Mouse (Mus musculus) WW6 (cell line): Measurements from ENCODE around the gene Ncmap.
A peak's percentile ranks its signal among the peaks of the same experiment; 100 is the strongest.

ENCODE experiments used
- DNase-seq: peaks from one replicate; pipeline ENCODE4 v3.0.0-alpha.2; 2013; ENCODE audit warnings: low read depth, low spot score

Ncmap gene

GRCm38 (mm10) chr4:135353066-135353793 lies 44.8 kb downstream of the Ncmap start, which contains the start of gene Srrm1:
Gene Srrm1 (minus strand): TSS chr4:135353321.
- DNase-seq: peak; percentile 95

- no peak for DNase-seq
Measured at GRCm38 (mm10) chr4:135352326-135353065, 45.5 kb downstream of the Ncmap start.

- no peak for DNase-seq
Measured at GRCm38 (mm10) chr4:135337376-135337942, 60.6 kb downstream of the Ncmap start.

- no peak for DNase-seq
Measured at GRCm38 (mm10) chr4:135336023-135336357, 62.0 kb downstream of the Ncmap start.

- no peak for DNase-seq
Measured at GRCm38 (mm10) chr4:135335327-135336022, 62.6 kb downstream of the Ncmap start.

GRCm38 (mm10) chr4:135326469-135326868 lies 71.6 kb downstream of the Ncmap start:
- DNase-seq: no peak

GRCm38 (mm10) chr4:135326046-135326445 lies 72.0 kb downstream of the Ncmap start:
- DNase-seq: no peak

GRCm38 (mm10) chr4:135323021-135323420 lies 75.0 kb downstream of the Ncmap start:
- no peak for DNase-seq
